Mouse (Mus musculus) splenic B cell, adult 2 months (primary cell): ENCODE measurements around the gene Gm6583.

ENCODE experiments used
- DNase-seq: peaks from one replicate; pipeline ENCODE4 v3.0.0-alpha.2; 2011; ENCODE audit warnings: low read depth, low spot score
- H3K27me3 ChIP-seq: 2 replicates; pipeline ENCODE4 v1.6.1; 2012; ENCODE audit warnings: mild to moderate bottlenecking, low read length, moderate library complexity, mixed read lengths; ENCODE audit not compliant: control insufficient read depth, poor library complexity, insufficient read depth, severe bottlenecking
- H3K36me3 ChIP-seq: 2 replicates; pipeline ENCODE4 v1.6.1; 2012; ENCODE audit warnings: mild to moderate bottlenecking, low read length, moderate library complexity, mixed read lengths; ENCODE audit not compliant: control insufficient read depth, poor library complexity, insufficient read depth, severe bottlenecking

Gm6583 gene

GRCm38 (mm10) chr5:112355493-112355892, 340 bp downstream of the Gm6583 start:
- Histone ChIP-seq H3K36me3 (peaks cover 11% of the 10 kb centered on the region; the same call in 1 of the 2 replicates), H3K27me3 (no peaks in the 10 kb centered on the region)
- DNase-seq = no peak

- H3K36me3 ChIP-seq = peaks cover 8% of the 10 kb centered on the region
- H3K27me3 ChIP-seq = no peaks in the 10 kb centered on the region
- DNase-seq = no peak
Measured at GRCm38 (mm10) chr5:112349169-112349568, 6.7 kb downstream of the Gm6583 start.

GRCm38 (mm10) chr5:112346211-112346965, 9.4 kb downstream of the Gm6583 start:
- DNase-seq = no peak
- peaks cover 5% of the 10 kb centered on the region for H3K36me3 ChIP-seq
- H3K27me3 ChIP-seq = no peaks in the 10 kb centered on the region

- H3K27me3 ChIP-seq = no peaks in the 10 kb centered on the region
- DNase-seq = peak; percentile 63
- peaks cover 5% of the 10 kb centered on the region for H3K36me3 ChIP-seq
Measured at GRCm38 (mm10) chr5:112344092-112344960, 11.5 kb downstream of the Gm6583 start.

- no peak for DNase-seq
- H3K27me3 ChIP-seq = no peaks in the 10 kb centered on the region
- peaks cover 6% of the 10 kb centered on the region for H3K36me3 ChIP-seq
Measured at GRCm38 (mm10) chr5:112343205-112343595, 12.6 kb downstream of the Gm6583 start.

GRCm38 (mm10) chr5:112342463-112343204, 13.2 kb downstream of the Gm6583 start, which contains the start of the genes Srrd and Hps4:
Srrd (minus strand) TSS chr5:112343040.
Hps4 (plus strand) TSS chr5:112343083.
- peak; percentile 96 for DNase-seq
- H3K27me3 ChIP-seq = no peaks in the 10 kb centered on the region
- H3K36me3 ChIP-seq = peaks cover 6% of the 10 kb centered on the region

- Histone ChIP-seq H3K27me3 (no peaks in the 10 kb centered on the region), H3K36me3 (peaks cover 20% of the 10 kb centered on the region)
- DNase-seq = no peak
Measured at GRCm38 (mm10) chr5:112339215-112339614, 16.6 kb downstream of the Gm6583 start.

- DNase-seq = no peak
- Histone ChIP-seq H3K27me3 (no peaks in the 10 kb centered on the region), H3K36me3 (peaks cover 23% of the 10 kb centered on the region)
Measured at GRCm38 (mm10) chr5:112337004-112337403, 18.8 kb downstream of the Gm6583 start.

- Histone ChIP-seq H3K27me3 (no peaks in the 10 kb centered on the region), H3K36me3 (peaks cover 24% of the 10 kb centered on the region)
- peak; percentile 78 for DNase-seq
Measured at GRCm38 (mm10) chr5:112335473-112335872, 20.4 kb downstream of the Gm6583 start.

- Histone ChIP-seq H3K27me3 (no peaks in the 10 kb centered on the region), H3K36me3 (peaks cover 12% of the 10 kb centered on the region)
- DNase-seq = no peak
Measured at GRCm38 (mm10) chr5:112329805-112330564, 25.8 kb downstream of the Gm6583 start.

- H3K36me3 ChIP-seq = peaks cover 5% of the 10 kb centered on the region
- no peak for DNase-seq
- no peaks in the 10 kb centered on the region for H3K27me3 ChIP-seq
Measured at GRCm38 (mm10) chr5:112327854-112328253, 28.0 kb downstream of the Gm6583 start.

- Histone ChIP-seq H3K36me3 (peaks cover 4% of the 10 kb centered on the region), H3K27me3 (no peaks in the 10 kb centered on the region)
- no peak for DNase-seq
Measured at GRCm38 (mm10) chr5:112326446-112327009, 29.3 kb downstream of the Gm6583 start.

GRCm38 (mm10) chr5:112325546-112326445, 30.0 kb downstream of the Gm6583 start, which contains the start of gene Tfip11:
Tfip11 (plus strand) TSS chr5:112326358.
- DNase-seq = peak; percentile 96
- peaks cover 4% of the 10 kb centered on the region for H3K36me3 ChIP-seq

More at GRCm38 (mm10) chr5:112325546-112326445, 30.0 kb downstream of the Gm6583 start, which contains the start of gene Tfip11:
- no peaks in the 10 kb centered on the region for H3K27me3 ChIP-seq
